Mouse (Mus musculus) spleen, adult 2 months (tissue): Measurements from ENCODE around the gene Flywch1. TPM values are rescaled to one million over a fixed set of nuclear protein-coding genes. Genes with fewer than 3 reads are reported as not detected.

Source experiments
- DNase-seq, 2 experiments: peaks; one replicate each; pipeline versions ENCODE4 v3.0.0 to v3.0.0-alpha.2; 2012 to 2021; ENCODE audit warnings: low spot score in 2 of 2, low read depth in 1 of 2
- H3K27ac ChIP-seq: fragments of 200-500 bp; 2 replicates; pipeline ENCODE4 v1.5.1; 2012; ENCODE audit warnings: low read length, inconsistent platforms; ENCODE audit not compliant: insufficient read depth
- H3K27me3 ChIP-seq: fragments of 200-500 bp; 2 replicates; pipeline ENCODE4 v1.6.1; 2012; ENCODE audit warnings: mild to moderate bottlenecking, moderate library complexity, low read length, inconsistent platforms; ENCODE audit not compliant: control insufficient read depth, insufficient read depth
- H3K36me3 ChIP-seq: fragments of 200-500 bp; 2 replicates; pipeline ENCODE4 v1.6.1; 2012; ENCODE audit warnings: mild to moderate bottlenecking, low read length, inconsistent platforms; ENCODE audit not compliant: control insufficient read depth, insufficient read depth
- H3K4me1 ChIP-seq: fragments of 200-500 bp; 2 replicates; pipeline ENCODE4 v1.6.1; 2011; ENCODE audit warnings: inconsistent platforms; ENCODE audit not compliant: control insufficient read depth, insufficient read depth, insufficient read length
- H3K4me3 ChIP-seq: fragments of 200-500 bp; 2 replicates; pipeline ENCODE4 v1.5.1; 2011; ENCODE audit warnings: mild to moderate bottlenecking, inconsistent platforms; ENCODE audit not compliant: insufficient read depth, insufficient read length; ENCODE audit errors: extremely low read depth
- CTCF ChIP-seq: fragments of 200-500 bp; IDR thresholded peaks from 2 replicates; pipeline ENCODE4 v1.5.1; 2011; ENCODE audit warnings: mild to moderate bottlenecking, inconsistent platforms; ENCODE audit not compliant: insufficient read depth, insufficient read length, insufficient replicate concordance; ENCODE audit errors: extremely low read depth
- POLR2A ChIP-seq: fragments of 200-500 bp; IDR thresholded peaks from 2 replicates; pipeline ENCODE4 v1.6.1; 2011; ENCODE audit warnings: low read depth, low read length, inconsistent platforms
- WGBS: fragments of 180-500 bp; shearing (Covaris S2); methylation state at CpG from one replicate; pipeline ENCODE4 v1.1.7; 2018; 5-methylcytosine and 5-hydroxymethylcytosine counted together
- polyA plus RNA-seq: library from polyadenylated mRNA; depleted of rRNA; stranded (reverse); fragments of >200 nt; gene quantifications from 2 replicates; pipeline ENCODE4 v1.2.3, GENCODE M21; 2012

Flywch1 gene
- polyA plus RNA-seq, 1 experiment = 17.4 TPM

DNA sequence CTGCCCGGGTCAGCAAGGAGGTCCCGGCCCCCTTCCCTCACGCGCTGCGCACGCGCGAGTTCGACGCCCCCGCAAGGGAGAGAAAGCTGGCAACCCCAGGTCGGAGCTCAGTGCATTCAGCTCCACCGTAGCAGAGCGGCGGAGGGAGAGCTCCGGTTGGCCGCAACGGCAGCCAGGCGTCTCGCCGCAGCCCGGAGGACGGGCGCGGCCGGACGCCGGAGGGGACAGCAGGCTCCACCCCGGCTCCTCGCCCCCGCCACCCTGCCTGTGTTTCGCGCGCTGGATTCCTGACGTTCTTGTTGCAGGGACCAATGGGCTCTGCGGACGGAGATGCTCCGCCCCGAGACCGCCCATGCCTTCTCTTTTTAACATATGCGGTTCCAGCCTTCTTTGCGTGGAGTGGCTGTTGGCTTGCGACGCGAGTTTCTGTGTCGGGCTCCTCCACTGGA, 31.2 kb downstream of the Flywch1 start:
- no peaks in the 10 kb centered on the region for H3K36me3 ChIP-seq
- no peak overlapping the region for H3K27ac ChIP-seq
- TF ChIP-seq POLR2A (no peak), CTCF (no peak)
- peaks cover 24% of the 10 kb centered on the region for H3K27me3 ChIP-seq
- peaks cover 17% of the 10 kb centered on the region for H3K4me1 ChIP-seq
- peak overlapping the region; percentile 63 for H3K4me3 ChIP-seq
- DNase-seq = peak in 1 of 2 experiments; percentile 70
- WGBS = under 1% methylated on average over 45 of the region's 46 CpGs

DNA sequence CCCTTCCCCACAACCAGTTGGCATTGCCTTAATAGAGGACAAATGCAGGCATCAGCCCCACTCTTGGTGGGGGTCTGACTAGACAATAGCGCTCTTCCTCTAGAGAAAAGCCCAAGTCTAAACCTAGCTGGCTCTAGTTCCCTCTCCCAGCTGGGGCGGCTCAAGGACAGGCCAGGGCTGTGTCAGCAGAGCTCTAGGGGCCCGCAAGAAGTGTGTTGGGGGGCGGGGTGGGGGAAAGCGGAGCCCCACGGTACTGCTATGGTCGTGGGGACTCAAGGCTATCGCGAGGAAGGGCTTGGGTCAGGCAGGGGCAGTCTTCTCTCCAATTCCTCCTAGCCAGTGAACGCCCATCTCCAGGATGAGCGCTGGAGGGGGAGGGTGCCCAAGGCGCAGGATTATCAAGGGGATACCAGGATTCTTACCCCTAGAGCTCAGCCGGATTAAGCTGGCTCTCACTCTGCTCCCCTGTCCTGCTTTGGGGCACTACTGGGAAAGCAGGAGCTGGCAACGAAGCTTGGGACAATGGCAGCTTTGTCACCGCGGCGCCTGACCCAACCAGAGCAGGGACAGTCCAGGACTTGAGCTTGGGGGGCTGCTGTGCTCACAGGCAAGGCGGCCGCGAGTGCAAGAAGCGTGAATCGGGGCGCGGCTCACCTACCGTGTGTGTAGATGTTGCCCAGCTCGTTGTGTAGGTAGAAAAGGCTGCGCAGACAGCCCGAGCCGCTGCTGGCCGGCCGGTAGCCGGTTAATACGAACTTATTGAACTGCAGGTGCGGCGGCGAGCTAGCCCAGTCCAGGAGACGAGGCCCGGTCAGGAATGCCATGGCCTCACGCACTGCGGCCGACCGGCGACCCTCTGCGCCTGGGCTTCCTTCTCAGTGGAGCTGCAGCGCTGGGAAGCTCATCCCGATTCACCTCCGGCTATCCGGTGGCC, 31.9 kb downstream of the Flywch1 start:
- Histone ChIP-seq H3K27ac (no peak overlapping the region), H3K4me3 (peak overlapping the region; percentile 63), H3K27me3 (peaks cover 20% of the 10 kb centered on the region), H3K4me1 (peaks cover 17% of the 10 kb centered on the region), H3K36me3 (no peaks in the 10 kb centered on the region)
- DNase-seq = no peak
- no peak for TF ChIP-seq CTCF
- TF ChIP-seq POLR2A = no peak
- WGBS = 5% methylated on average over 48 of the region's 48 CpGs

GRCm38 (mm10) chr17:23738836-23739201, 32.6 kb downstream of the Flywch1 start:
- H3K4me1 ChIP-seq = peaks cover 17% of the 10 kb centered on the region
- WGBS = 78% methylated on average over 2 of the region's 2 CpGs
- H3K27ac ChIP-seq = no peak overlapping the region
- DNase-seq = no peak
- TF ChIP-seq POLR2A (no peak), CTCF (no peak)
- 0 out of 2 replicates have a peak, but pooled peaks cover under 1% of the 10 kb centered on the region for H3K36me3 ChIP-seq
- H3K4me3 ChIP-seq = no peak overlapping the region
- H3K27me3 ChIP-seq = peaks cover 20% of the 10 kb centered on the region

DNA sequence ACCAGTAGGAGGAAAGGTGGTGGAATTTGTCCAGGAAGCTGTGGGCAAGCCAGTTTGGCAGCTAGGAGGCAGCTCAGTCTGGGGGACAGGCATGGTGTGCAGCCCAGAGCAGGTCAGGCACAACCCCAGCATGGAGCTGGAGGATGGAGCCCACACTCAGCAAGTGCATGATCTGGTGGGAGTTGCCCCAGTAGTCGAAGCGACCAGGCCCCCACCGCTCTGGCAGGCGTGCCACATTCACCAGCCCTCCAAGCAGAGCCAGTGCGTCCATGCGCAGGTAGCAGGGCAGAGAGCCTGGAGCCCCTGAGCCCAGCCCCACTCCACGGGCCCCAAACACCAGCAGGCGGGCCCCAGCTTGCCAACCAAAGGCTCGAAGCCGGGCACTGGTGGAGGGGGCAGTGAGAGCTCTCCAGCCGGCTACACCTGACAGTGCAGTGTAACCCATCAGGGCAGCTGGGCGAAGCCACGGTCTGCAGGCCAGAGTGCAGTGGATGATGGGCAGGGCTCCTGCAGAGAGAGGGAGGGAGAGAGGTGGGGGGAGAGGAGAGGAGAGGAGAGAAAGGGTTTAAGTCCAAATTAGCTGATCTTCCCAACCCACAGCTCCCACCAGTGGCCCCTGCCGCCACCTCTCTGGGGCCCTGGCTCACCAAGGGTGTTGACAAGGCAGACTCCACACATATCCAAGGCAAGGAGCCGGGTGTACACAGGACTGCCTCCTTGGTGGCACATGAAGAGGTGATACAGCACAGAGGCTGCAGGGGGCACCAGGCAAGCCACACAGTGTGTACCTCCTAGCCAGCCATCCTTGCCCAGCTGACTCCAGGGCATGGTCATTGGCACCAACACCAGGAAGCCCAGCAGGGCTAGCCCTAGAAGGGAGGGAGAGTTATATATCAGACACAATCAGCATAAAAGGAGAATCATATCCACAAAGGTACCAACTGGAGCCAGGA, 33.6 kb downstream of the Flywch1 start:
- no peak for DNase-seq
- TF ChIP-seq CTCF = no peak
- no peak for TF ChIP-seq POLR2A
- 88% methylated on average over 15 of the region's 15 CpGs for WGBS
- H3K4me3 ChIP-seq = no peak overlapping the region
- 0 out of 2 replicates have a peak, but pooled peaks cover 1% of the 10 kb centered on the region for H3K36me3 ChIP-seq
- H3K27ac ChIP-seq = no peak overlapping the region
- H3K4me1 ChIP-seq = peaks cover 17% of the 10 kb centered on the region
- peaks cover 20% of the 10 kb centered on the region for H3K27me3 ChIP-seq

- Histone ChIP-seq H3K36me3 (0 out of 2 replicates have a peak, but pooled peaks cover 1% of the 10 kb centered on the region), H3K27me3 (peaks cover 4% of the 10 kb centered on the region)
- WGBS = 88% methylated on average over 1 of the region's 1 CpGs
These were observed 37.1 kb downstream of the Flywch1 start for GRCm38 (mm10) chr17:23734341-23734740.

DNA sequence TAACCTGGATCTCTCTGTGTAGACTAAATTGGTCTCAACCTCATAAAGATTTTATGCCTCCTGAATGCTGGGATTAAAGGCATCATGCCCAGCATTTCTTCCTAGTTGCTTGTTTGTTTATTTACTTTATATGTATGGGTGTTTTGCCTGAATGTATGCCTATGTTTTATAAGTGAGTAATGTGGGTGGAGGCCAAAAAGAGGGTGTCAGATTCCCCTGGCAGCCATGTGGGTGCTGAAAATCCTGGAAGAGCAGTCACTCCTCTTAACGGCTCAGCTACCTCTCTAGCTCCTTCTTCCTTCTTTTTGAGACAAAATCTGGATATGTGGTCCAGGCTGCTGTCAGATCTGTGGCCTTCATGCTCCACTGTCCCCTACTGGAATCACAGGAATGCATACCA, 41.0 kb downstream of the Flywch1 start:
- WGBS = 84% methylated on average over 1 of the region's 1 CpGs
- no peak overlapping the region for H3K4me3 ChIP-seq
- peaks cover 4% of the 10 kb centered on the region; the same call in 1 of the 2 replicates for H3K4me1 ChIP-seq
- no peak for DNase-seq
- TF ChIP-seq POLR2A (no peak), CTCF (no peak)
- H3K27ac ChIP-seq = no peak overlapping the region
- H3K36me3 ChIP-seq = 0 out of 2 replicates have a peak, but pooled peaks cover 1% of the 10 kb centered on the region
- H3K27me3 ChIP-seq = no peaks in the 10 kb centered on the region

More at GRCm38 (mm10) chr17:23734341-23734740, 37.1 kb downstream of the Flywch1 start:
- H3K4me1 ChIP-seq = 0 out of 2 replicates have a peak, but pooled peaks cover 4% of the 10 kb centered on the region
- H3K27ac ChIP-seq = no peak overlapping the region
- no peak overlapping the region for H3K4me3 ChIP-seq
- no peak for DNase-seq
- TF ChIP-seq POLR2A (no peak), CTCF (no peak)
